Comparison of ENCODE assay signal across 9 mouse cellular contexts in the genomic region with DNA sequence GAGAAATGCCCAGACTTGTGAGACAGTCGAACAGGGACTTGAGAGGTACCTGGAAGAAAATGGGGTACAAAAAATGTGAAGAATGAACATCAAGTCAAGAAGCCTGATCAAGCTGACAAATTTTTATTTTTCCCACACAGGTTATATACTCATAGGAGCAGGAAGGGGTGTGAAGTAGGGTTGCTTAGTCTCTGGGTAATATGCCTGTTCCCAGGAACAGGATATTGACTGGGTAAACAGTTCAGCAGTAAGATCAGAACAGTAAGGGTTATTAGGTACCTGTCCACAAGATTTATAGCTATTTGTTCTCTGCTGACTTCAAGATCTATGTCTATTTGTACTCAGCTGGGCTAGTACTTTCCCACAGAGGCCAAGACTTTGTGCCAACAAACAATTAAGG. TPM values are rescaled to one million over a fixed set of nuclear protein-coding genes. Genes with fewer than 3 reads are reported as not detected.
DNase-seq lines count a peak whose midpoint lies in the region; ATAC-seq lines count a peak whose summit lies in the region.
"Not testable (repeated sequence)": the region's sequence is repeated elsewhere in the genome, so short reads cannot be mapped to it uniquely, and the experiment has no call there.
"Had no signal": no experiment of that assay in that cellular context is flagged by ENCODE, and none has a peak within 500 bp of the region (broad histone marks: within the 10 kb centered on the region; RNA-seq: fewer than 3 reads in every experiment).

No protein-coding gene starts in this region.

- H3K4me3 ChIP-seq in intestine, embryonic 15.5 days (replicated peaks); intestine, embryonic 16.5 days (ENCODE audit: low read length): not testable (repeated sequence)

- peak; percentile 2 for DNase-seq in kidney, adult 9 months

- not testable (repeated sequence) for H3K27me3 ChIP-seq in intestine, embryonic 15.5 days (replicated peaks); intestine, embryonic 16.5 days (replicated peaks; ENCODE audit: control insufficient read depth, insufficient read depth, low read length)

- 71% methylated on average over 1 of the region's 1 CpGs for WGBS in intestine, embryonic 15.5 days
- 67% methylated on average over 1 of the region's 1 CpGs for WGBS in intestine, embryonic 16.5 days

- H3K9me3 ChIP-seq in intestine, embryonic 15.5 days; intestine, embryonic 16.5 days (ENCODE audit: control insufficient read depth, low read length): not testable (repeated sequence)

- H3K36me3 ChIP-seq in intestine, embryonic 15.5 days; intestine, embryonic 16.5 days (ENCODE audit: control insufficient read depth, insufficient read depth, low read length): not testable (repeated sequence)

- not testable (repeated sequence) for H3K9ac ChIP-seq in intestine, embryonic 15.5 days; intestine, embryonic 16.5 days (ENCODE audit: low read depth, low read length)

- ATAC-seq in intestine, embryonic 15.5 days: peak; percentile 59
- peak; percentile 74 for ATAC-seq in intestine, embryonic 16.5 days

- not testable (repeated sequence) for H3K4me2 ChIP-seq in intestine, embryonic 15.5 days (replicated peaks); intestine, embryonic 16.5 days (ENCODE audit: low read depth, low read length)

- not testable (repeated sequence) for H3K4me1 ChIP-seq in intestine, embryonic 15.5 days (replicated peaks); intestine, embryonic 16.5 days (ENCODE audit: control insufficient read depth, insufficient read depth, low read length)

- not testable (repeated sequence) for H3K27ac ChIP-seq in intestine, embryonic 15.5 days; intestine, embryonic 16.5 days (ENCODE audit: low read length)

RNA-seq across cellular contexts. Expression of gene Ceacam12, which starts 8.1 kb away (rescaled TPM):
- not detected in 2 replicates for polyA plus RNA-seq in intestine, embryonic 15.5 days (2015; fragmentation: Nextera tagmentation; extraction: Ambion mirVana)
- not detected in 2 replicates for polyA plus RNA-seq in intestine, embryonic 16.5 days (2015; fragmentation: Nextera tagmentation; extraction: Ambion mirVana)
- polyA plus RNA-seq: adrenal gland, adult 2 months; brain, embryonic 14.5 days; C2C12; CD4-positive, CD25-positive, alpha-beta regulatory T cell, adult 4 months; G1E; Patski had no signal
